Mouse (Mus musculus) embryonic stem cell, embryonic (primary cell): ENCODE measurements around the gene Ston1.

ENCODE experiments used
- CTCF ChIA-PET, 4 experiments: fragments of 300-600 bp in 2 of 4; fragments of 350-600 bp in 2 of 4; sonication (Branson Sonifier 250); formaldehyde crosslinking; loops; one replicate each; lab custom pipeline; 2022; ENCODE audit warnings: inconsistent platforms in 2 of 4; lab: Charles Lee
- POLR2A ChIA-PET, 4 experiments: fragments of 300-600 bp in 2 of 4; fragments of 350-600 bp in 2 of 4; sonication (Branson Sonifier 250); formaldehyde crosslinking; loops; one replicate each; lab custom pipeline; 2022; ENCODE audit warnings: antibody characterized with exemption in 4 of 4, inconsistent platforms in 1 of 4; lab: Charles Lee

Gene Ston1

DNA sequence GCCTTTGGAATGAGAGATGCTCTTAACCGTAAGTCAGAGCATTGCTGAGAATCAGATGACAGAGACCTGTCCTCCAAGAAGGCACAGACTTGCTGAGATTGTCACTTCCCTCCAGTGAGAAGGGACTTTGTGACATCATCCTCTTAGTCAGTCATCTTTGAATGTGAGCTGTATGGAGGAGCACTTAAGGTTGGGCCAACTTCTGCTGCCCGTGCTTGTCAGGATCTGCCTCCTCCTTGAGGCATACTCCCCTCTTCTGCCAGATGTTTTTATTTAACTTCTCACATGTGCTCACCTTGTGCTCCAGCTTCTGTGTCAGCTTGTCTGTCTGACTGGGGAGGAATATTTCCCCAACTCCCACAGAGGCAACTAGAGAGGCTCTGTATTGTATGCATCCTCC, 13.6 kb downstream of the Ston1 start:
- CTCF ChIA-PET: no interaction called here
- POLR2A ChIA-PET: interaction anchor here in 1 of 4 experiments (2.8 kb wide), 1 partner anchor 16 kb away, joined by 8 read pairs; no protein-coding TSS in a partner anchor

DNA sequence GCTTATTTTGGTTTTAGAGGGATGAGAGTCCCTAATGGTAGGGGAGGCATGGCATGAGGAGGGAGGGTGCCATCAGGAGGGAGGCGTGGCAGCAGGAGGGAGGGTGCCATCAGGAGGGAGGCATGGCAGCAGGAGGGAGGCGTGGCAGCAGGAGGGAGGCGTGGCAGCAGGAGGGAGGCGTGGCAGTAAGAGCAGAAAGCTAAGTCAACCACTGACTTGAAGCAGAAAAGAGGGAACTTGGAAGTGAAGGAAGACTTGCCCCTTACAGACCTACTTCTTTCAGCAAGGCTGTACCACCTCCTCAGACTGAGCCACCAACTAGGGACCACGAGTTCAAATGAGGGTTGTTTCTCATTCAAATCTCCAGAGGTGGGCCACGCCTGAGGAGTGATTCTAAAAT, 15.7 kb downstream of the Ston1 start:
- ChIA-PET POLR2A (interaction anchor here in 3 of 4 experiments (0.6 to 4.1 kb wide), 15 partner anchors 9 to 566 kb away, joined by 3 to 30 read pairs (median 4); partner anchors contain the start of gene Ppp1r21 (in 1 of the 3)), CTCF (interaction anchor here in 1 of 4 experiments (1.2 kb wide), 1 partner anchor 23 kb away, joined by 3 read pairs; no protein-coding TSS in a partner anchor)

DNA sequence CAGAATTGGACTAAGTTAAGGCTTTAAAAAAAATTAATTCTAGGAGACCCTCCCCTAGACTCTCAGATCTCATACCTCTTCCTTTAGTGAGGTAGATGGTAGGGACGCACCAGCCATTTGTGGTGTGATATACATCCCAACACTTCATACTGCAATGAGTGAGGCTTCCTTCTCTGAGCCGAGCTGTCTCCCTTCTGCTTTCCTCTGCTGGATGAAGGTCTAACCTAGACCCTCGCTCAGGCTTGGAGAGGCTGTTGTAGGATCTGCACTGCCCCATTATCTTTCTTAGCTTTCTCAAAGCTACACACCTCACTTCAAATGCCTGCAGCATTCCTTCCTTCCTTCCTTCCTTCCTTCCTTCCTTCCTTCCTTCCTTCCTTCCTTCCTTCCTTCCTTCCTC, 16.2 kb downstream of the Ston1 start:
- ChIA-PET CTCF (interaction anchor here in 1 of 4 experiments (0.6 to 1.2 kb wide), 4 partner anchors 23 to 354 kb away, joined by 3 to 4 read pairs (median 4); no protein-coding TSS in a partner anchor), POLR2A (interaction anchor here (0.6 to 4.1 kb wide), 20 partner anchors 9 to 621 kb away, joined by 3 to 30 read pairs (median 5); no protein-coding TSS in a partner anchor)

DNA sequence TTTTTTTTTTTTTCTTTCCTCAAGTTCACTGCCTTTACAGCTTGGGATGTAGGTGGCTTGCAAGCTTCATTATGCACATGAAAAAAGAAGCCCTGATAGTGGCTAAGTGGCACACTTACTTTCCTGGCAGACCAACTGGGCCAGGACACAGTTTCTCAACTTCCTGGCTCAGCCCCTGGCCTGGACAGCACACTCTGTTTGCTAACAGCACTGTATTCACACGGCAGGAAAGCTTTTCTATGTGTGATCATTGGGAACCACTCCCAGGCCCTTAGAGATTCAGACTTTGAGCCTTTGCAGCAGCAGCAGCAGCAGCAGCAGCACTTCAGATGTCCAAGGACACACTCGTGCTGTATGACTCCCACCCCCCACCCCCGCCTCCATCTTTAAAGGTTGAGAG, 16.8 kb downstream of the Ston1 start:
- POLR2A ChIA-PET: interaction anchor here (0.5 to 4.1 kb wide), 19 partner anchors 8 to 621 kb away, joined by 3 to 30 read pairs (median 4); no protein-coding TSS in a partner anchor

DNA sequence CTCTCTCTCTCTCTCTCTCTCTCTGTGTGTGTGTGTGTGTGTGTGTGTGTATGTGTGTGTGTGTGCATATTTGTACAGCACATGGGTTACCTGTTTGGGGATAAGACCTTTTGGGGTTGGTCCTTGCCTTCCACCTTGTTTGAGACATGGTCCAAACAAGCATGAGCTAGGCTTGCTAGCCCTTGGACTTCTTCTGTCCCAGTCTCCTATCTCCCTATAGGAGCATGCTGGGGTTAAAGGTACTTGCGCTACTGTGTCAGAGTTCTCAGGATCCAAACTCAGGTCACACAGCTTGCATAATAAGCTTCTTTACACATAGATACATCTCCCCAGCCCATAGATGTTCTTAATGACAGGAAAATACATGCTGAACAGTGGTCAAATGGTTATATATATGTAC, 17.2 kb downstream of the Ston1 start:
- ChIA-PET POLR2A (interaction anchor here (0.5 to 4.1 kb wide), 9 partner anchors 11 to 296 kb away, joined by 3 to 30 read pairs (median 4); no protein-coding TSS in a partner anchor), CTCF (interaction anchor here in 1 of 4 experiments (1.0 kb wide), 1 partner anchor 26 kb away, joined by 3 read pairs; no protein-coding TSS in a partner anchor)

More for the DNA sequence above, 16.8 kb downstream of the Ston1 start:
- CTCF ChIA-PET: interaction anchor here in 1 of 4 experiments (0.6 to 1.0 kb wide), 3 partner anchors 27 to 354 kb away, joined by 3 to 4 read pairs (median 4); no protein-coding TSS in a partner anchor

DNA sequence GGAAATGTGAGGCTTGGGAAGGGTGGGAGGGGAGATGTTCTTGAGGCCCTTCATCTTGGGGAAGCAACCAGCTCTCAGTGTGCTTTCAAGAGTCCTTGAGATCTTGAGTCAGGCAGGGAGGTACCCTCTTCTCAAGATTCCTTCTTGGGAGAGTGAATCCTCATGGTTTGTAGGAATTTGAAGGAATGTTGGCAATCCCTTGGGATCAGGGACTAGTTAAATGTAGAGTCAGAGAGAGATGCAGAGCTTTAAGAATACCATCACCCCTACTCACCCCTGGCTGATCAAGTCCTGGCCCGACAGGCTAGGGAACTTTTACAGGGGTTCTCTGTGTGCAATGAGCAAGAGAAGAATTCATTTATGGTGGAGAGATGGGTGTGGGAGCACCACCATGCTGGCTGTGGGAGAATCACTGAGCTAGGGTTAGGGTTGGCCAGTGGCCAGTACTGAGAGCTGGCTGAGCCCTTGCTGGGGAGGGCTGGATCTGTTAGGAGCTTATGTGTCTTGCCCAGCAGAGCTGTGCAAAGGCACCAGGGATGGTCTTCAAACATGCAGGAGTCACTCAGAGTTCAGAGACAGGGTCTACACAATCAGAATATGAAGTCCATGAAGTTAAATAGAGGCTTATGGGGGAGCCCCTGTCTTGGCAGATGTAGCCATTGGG, 18.1 kb downstream of the Ston1 start:
- ChIA-PET CTCF (no interaction called here), POLR2A (interaction anchor here in 3 of 4 experiments (1.0 to 4.1 kb wide), 3 partner anchors 10 to 12 kb away, joined by 3 to 30 read pairs (median 5); no protein-coding TSS in a partner anchor)

DNA sequence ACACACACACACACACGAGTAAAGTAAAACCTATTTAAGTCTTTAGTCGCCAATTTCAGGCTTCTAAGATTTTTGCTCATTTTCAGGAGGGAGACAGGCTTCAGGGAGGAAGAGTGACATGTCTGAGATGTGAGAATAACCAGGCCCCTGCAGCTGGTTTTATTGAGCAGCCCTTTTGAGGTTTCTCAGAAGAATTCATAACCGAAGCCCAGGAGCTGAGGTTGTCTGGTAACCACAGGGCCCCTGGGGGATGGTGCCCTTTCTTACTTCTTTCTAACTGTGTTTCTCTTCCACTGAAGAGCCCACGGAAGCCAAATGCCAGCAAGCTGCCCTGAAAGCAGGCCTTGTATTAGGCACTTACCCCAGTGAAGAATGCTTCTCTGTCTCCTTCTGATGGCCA, 23.5 kb downstream of the Ston1 start:
- POLR2A ChIA-PET: interaction anchor here in 2 of 4 experiments (2.1 to 2.5 kb wide), 2 partner anchors 11 to 12 kb away, joined by 5 to 17 read pairs; no protein-coding TSS in a partner anchor
- CTCF ChIA-PET: interaction anchor here in 1 of 4 experiments (0.6 to 0.7 kb wide), 2 partner anchors 91 to 417 kb away, joined by 3 read pairs; partner anchors contain the start of gene Ppp1r21

DNA sequence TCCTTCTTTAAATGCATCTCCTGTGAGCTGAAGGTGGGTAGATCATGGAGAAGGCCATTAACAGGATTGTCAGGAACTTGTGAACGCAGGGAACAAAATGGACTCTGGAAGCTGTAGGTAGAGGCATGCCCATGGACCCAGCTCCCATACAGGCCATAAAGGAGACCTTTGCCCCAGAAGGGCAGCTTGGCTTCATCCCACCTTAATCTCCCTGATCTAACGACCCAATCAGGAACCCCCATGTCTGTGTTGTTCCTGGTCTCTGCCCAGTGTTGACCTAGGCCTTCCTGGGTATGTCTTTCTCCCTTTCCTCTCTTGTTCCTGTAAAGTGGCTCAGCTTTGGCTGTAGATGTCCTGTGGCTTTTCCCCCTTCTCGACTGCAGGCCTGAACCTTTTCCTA, 23.9 kb downstream of the Ston1 start:
- ChIA-PET POLR2A (interaction anchor here in 2 of 4 experiments (1.1 to 2.5 kb wide), 3 partner anchors 12 to 63 kb away, joined by 3 to 17 read pairs (median 5); no protein-coding TSS in a partner anchor), CTCF (interaction anchor here in 1 of 4 experiments (0.7 kb wide), 1 partner anchor 417 kb away, joined by 3 read pairs; no protein-coding TSS in a partner anchor)

DNA sequence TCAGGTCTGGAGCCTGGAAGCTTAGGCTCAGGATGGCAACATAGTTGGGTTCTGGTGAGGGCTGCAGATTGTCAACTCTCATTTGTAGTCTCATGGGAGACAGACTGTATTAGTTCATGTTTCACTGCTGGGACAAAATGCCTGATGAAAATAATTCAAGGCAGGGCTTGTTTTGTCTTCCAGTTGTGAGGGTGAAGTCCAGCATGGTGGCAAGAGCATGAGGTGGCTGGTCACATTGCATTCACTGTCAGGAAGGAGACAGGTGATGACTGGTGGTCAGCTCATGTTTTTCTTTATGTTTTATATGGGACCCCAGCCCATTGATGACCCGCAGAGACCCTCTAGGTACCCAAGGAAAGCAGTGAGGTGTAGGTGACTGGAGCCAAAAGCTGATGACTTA, 25.2 kb downstream of the Ston1 start:
- POLR2A ChIA-PET: interaction anchor here in 3 of 4 experiments (1.1 to 2.5 kb wide), 5 partner anchors 9 to 24 kb away, joined by 3 to 17 read pairs (median 6); no protein-coding TSS in a partner anchor

DNA sequence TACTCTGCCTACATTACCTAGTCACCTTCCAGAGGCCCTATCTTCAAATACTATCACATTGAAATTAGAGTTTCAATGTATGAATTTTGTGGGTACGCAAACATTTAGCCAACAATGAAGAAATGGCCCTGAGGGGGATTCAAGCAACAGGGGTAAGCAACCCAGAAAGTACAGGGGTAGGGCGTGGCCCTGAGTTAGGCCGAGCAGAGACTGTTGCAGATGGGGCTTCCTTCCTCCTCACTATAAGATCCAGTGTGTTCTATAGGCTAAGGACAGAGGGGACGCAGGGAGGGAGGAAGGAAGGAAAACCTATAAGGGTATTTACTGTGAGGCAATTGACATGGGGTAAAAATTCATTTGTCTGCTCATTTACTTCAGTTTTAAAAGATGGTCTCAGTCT, 26.9 kb downstream of the Ston1 start:
- POLR2A ChIA-PET: interaction anchor here in 2 of 4 experiments (1.4 to 3.7 kb wide), 3 partner anchors 10 to 277 kb away, joined by 4 to 30 read pairs (median 5); no protein-coding TSS in a partner anchor

More for the DNA sequence above, 25.2 kb downstream of the Ston1 start:
- CTCF ChIA-PET: no interaction called here

DNA sequence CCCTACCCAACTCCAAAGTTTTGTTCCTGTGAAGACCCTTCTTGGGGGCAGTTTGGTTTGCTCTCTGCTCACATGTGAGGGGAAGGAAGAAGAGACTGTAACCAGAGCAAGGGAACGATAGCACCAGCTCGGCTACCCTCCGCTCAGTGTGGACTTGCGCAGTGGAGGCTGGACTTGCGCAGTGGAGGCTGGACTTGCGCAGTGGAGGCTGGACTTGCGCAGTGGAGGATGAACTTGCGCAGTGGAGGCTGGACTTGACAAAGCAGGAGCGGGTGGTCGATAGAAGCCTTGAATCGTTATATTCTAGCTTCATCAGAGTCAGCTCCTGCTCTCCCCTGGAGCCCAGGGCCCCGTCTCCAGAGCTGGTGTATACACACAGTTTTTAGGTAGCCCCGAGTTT, 27.9 kb downstream of the Ston1 start:
- ChIA-PET POLR2A (interaction anchor here (0.6 to 3.7 kb wide), 11 partner anchors 8 to 278 kb away, joined by 3 to 30 read pairs (median 4); no protein-coding TSS in a partner anchor), CTCF (interaction anchor here in 3 of 4 experiments (0.6 to 1.8 kb wide), 4 partner anchors 16 to 369 kb away, joined by 4 to 6 read pairs (median 4); no protein-coding TSS in a partner anchor)

More for the DNA sequence above, 26.9 kb downstream of the Ston1 start:
- CTCF ChIA-PET: interaction anchor here in 3 of 4 experiments (0.5 to 1.8 kb wide), 4 partner anchors 12 to 30 kb away, joined by 3 to 6 read pairs (median 4); no protein-coding TSS in a partner anchor

DNA sequence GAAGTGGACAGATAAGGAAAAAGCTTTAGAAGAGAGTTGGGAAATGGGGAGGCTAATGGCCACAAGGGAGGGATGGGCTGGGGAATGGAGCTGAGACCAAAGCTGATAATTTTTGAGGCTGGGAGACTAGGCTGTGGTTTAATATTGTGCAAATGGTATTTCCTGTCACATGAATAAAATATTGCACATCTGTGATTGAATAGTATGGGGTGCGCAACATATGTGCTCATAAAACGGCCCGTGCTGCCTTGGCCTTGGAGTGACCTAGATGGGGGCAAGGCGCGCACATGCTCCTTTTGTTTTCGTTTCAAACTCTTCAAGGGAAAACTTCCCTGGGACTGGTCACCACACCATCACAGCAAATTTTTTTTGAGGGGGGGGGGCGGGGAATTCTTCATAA, 28.4 kb downstream of the Ston1 start:
- ChIA-PET CTCF (interaction anchor here (0.6 to 1.8 kb wide), 6 partner anchors 10 to 369 kb away, joined by 3 to 7 read pairs (median 4); no protein-coding TSS in a partner anchor), POLR2A (interaction anchor here (0.6 to 3.7 kb wide), 11 partner anchors 9 to 193 kb away, joined by 3 to 30 read pairs (median 4); no protein-coding TSS in a partner anchor)

DNA sequence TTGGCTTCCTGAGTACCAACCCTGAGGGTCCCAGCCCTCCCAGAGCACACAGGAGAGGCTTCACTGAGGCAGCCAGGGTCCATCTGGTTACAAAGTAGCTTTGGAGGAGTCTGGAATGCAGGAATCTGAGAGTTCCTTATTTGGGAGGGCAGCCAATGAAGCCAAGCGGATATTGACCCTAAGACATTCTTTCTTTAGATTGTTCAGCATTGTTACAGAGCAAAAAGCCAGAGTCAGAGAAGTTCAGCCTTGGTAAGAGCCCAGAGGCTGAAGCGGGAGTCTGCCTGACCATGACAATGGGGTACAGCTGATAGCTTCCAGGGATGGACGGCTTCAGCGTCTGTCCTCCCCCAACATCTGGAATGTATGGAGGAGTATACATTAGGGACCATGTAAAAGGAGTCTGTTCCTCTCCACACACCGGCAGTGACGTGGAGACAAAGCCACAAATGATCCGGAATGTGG, 28.9 kb downstream of the Ston1 start:
- CTCF ChIA-PET: interaction anchor here in 3 of 4 experiments (0.8 to 1.8 kb wide), 7 partner anchors 10 to 370 kb away, joined by 3 to 7 read pairs (median 5); no protein-coding TSS in a partner anchor

DNA sequence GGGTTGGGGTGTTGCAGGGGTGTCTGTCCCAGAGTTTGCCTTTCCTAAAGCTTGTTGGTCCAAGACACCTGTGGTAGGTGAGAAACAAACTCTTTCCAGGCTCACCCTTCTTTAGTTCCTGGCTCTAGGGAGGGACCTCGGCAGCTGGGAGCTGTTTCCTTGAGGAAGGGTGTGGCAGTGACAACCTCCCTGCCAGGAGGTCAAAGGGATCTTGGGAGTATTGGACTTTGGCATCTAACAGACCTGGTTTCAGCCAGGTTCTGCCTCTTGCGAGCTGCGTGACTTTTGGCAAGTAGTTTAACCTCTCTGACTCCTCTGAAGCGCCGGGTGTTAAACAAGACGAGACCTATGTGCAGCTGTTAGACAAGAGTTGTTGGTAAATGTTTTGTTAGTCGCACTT, 29.7 kb downstream of the Ston1 start:
- ChIA-PET CTCF (interaction anchor here in 3 of 4 experiments (0.5 to 1.6 kb wide), 6 partner anchors 9 to 515 kb away, joined by 3 to 6 read pairs (median 3); partner anchors contain the start of gene Foxn2 (in 1 of the 3)), POLR2A (interaction anchor here (0.5 to 3.7 kb wide), 18 partner anchors 9 to 1681 kb away, joined by 3 to 30 read pairs (median 4); partner anchors contain the start of gene Ppp1r21 (in 2 of the 4))

More for the DNA sequence above, 28.9 kb downstream of the Ston1 start:
- POLR2A ChIA-PET: interaction anchor here (0.5 to 3.7 kb wide), 16 partner anchors 10 to 1680 kb away, joined by 3 to 30 read pairs (median 4); partner anchors contain the start of gene Ppp1r21 (in 1 of the 4)

DNA sequence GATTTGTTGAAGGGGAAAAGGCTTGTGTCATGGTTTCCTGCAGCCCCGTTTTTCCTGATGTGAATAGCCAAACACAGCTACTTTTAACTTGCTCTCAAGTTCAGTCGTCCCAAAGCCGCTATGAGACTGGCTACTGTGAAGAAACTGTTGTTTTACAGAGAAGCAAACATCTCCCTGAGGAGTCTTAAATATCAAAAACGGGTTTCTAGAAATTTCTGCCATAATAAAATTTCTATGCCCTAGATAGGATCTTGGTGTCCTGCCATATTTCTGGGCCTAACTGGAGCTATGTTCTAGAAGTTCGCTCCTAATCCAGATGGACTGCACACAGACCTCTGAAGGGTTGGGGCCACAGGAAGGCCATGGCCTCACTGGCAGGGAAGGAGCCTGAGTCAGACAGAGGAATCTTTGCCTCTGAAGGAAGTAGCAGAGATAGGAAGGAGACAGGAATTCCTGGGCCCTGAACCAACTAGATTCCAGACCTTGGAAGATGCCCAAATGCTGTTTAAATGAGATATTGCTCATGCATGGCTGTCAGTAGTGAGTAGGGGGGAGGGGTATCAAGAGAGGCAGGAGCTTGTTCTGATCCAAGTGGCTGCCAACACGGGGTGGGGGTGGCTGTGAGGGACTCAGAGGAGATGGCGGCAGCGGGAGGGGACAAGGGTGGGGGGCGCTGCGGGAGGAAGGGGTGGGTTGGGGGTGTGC, 31.3 kb downstream of the Ston1 start:
- ChIA-PET POLR2A (interaction anchor here in 3 of 4 experiments (0.7 to 1.7 kb wide), 5 partner anchors 12 to 529 kb away, joined by 3 to 6 read pairs (median 4); no protein-coding TSS in a partner anchor), CTCF (interaction anchor here in 3 of 4 experiments (0.5 to 2.3 kb wide), 5 partner anchors 12 to 437 kb away, joined by 3 to 9 read pairs (median 3); no protein-coding TSS in a partner anchor)

DNA sequence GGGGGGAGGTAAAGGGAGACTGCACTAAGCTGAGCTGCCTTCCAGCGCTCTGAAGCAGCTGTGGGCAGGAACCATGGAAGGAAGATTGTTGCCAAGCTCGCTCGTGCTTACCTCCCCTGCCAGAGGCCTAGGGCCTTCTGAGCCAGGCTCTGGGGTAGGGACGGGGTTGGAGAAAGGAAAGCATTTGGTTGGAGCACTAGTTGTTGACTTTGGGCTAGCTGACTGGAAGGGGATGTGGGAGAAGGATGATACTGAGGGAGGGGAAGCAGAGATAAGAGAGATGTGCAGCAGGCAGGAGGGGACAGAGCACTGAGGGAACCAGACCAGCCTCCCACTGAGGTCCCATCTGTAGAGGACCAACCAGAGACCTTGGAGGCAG, 31.9 kb downstream of the Ston1 start:
- ChIA-PET CTCF (interaction anchor here in 3 of 4 experiments (0.7 to 2.3 kb wide), 3 partner anchors 12 to 436 kb away, joined by 3 to 9 read pairs (median 5); no protein-coding TSS in a partner anchor), POLR2A (interaction anchor here in 3 of 4 experiments (0.7 to 1.7 kb wide), 5 partner anchors 12 to 529 kb away, joined by 3 to 6 read pairs (median 4); no protein-coding TSS in a partner anchor)
